Mouse (Mus musculus): ENCODE measurements at regions not wholly inside any gene's neighbourhood (a gene's known extent, or its start where the extent isn't known, plus 50 kb on each side); places are given as distances from the start of the nearest gene placed in this dataset.

GRCm38 (mm10) chr1:159135301-159135700, 96.8 kb upstream of the Cop1 start:
- Histone ChIP-seq H3K9me3 (ENCODE audit: low read length) (no peaks in the 10 kb centered on the region), H3K27me3 (replicated peaks; ENCODE audit: insufficient read depth, low read length) (no peaks in the 10 kb centered on the region), H3K4me1 (ENCODE audit: insufficient read depth, low read depth, low read length) (no peaks in the 10 kb centered on the region), H3K4me3 (ENCODE audit: low read depth, low read length) (no peak overlapping the region), H3K9ac (replicated peaks; ENCODE audit: low read depth) (no peak overlapping the region), H3K36me3 (ENCODE audit: insufficient read depth, low read length) (no peaks in the 10 kb centered on the region), H3K27ac (ENCODE audit: low read length) (no peak overlapping the region), H3K4me2 (replicated peaks; ENCODE audit: low read depth, low read length) (no peak overlapping the region)
- DNase-seq (ENCODE audit: low spot score): peak; percentile 83
- WGBS: 7% methylated on average over 10 of the region's 10 CpGs
- TF ChIP-seq CTCF (IDR thresholded peaks at IDR 0.05) (peak; percentile 91), EP300 (IDR thresholded peaks at IDR 0.05) (no peak)
- peak; percentile 60 for ATAC-seq

DNA sequence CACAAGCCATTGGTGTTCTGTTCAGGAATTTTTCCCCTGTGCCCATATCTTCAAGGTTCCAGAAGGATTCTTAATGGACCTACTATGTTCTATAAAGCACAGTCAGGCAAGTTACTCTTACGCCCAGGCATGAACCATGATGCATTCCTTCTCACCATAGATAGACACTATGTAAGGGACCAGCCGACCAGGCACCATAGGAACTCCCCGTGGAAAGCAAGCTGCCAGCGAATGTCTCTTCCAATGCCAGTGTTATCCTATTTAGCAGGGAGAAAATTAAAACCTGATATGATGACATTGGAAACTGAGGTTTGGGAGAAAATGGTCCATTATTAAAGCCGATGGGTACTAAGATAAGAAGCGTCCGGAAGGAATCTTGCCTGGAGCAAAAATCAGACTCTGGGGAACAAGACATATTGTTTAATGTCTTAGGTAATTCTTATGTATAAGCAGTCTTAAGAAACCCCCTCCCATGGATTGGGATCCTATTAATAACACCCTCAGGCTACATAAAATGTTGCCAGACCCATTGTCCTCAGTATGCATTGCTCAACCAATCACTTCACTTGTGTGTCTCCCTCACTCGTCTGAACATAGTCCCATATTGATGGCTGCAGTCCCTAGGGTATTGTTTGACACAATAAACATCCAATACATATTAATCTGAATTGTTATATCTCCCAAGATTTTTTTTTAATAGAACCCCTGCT, 84.2 kb upstream of the Cop1 start:
- Histone ChIP-seq H3K36me3 (ENCODE audit: insufficient read depth, low read length) (no peaks in the 10 kb centered on the region), H3K27me3 (replicated peaks; ENCODE audit: insufficient read depth, low read length) (no peaks in the 10 kb centered on the region), H3K4me3 (ENCODE audit: low read depth, low read length) (no peak overlapping the region), H3K4me1 (ENCODE audit: insufficient read depth, low read depth, low read length) (no peaks in the 10 kb centered on the region), H3K9me3 (ENCODE audit: low read length) (no peaks in the 10 kb centered on the region), H3K9ac (replicated peaks; ENCODE audit: low read depth) (no peak overlapping the region), H3K27ac (ENCODE audit: low read length) (no peak overlapping the region), H3K4me2 (replicated peaks; ENCODE audit: low read depth, low read length) (no peak overlapping the region)
- TF ChIP-seq CTCF (IDR thresholded peaks at IDR 0.05): no peak
- no peak for TF ChIP-seq EP300 (IDR thresholded peaks at IDR 0.05)
- DNase-seq (ENCODE audit: low spot score) (no peak), ATAC-seq (no peak)
- 89% methylated on average over 8 of the region's 8 CpGs for WGBS

DNA sequence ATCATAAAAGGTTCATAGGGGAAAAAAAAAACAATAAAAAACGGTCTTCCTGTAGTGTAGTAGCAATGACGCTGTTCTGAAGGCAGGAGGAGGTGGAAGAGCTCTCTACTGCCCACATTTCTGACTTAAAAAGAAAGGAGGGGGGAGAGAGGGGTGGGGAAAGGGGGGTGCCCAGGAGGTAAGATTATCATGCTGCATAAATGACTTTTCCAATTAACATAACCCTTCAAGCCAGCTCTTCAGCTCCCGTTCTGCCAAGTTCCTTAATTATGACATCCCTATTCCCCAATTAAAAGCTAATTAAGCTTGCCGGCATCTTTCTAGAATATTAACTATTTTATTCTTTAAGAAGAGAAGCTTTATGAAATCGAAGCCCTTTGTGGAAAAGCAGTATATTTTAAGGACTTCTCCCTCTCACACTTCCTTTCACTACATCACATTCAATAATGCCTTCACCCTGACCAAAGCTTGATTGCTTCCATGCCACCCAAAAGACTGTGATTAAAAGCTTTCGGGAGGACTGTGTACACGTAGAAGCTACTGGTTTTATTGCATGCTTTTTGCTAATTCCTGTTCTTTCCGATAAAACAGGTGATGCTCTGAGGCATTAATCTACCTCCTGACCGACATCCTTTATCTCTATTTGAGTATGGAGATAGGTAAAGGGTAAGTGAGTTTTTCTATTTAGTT, 83.5 kb upstream of the Cop1 start:
- WGBS: 75% methylated on average over 9 of the region's 9 CpGs
- ATAC-seq (no peak), DNase-seq (ENCODE audit: low spot score) (no peak)

DNA sequence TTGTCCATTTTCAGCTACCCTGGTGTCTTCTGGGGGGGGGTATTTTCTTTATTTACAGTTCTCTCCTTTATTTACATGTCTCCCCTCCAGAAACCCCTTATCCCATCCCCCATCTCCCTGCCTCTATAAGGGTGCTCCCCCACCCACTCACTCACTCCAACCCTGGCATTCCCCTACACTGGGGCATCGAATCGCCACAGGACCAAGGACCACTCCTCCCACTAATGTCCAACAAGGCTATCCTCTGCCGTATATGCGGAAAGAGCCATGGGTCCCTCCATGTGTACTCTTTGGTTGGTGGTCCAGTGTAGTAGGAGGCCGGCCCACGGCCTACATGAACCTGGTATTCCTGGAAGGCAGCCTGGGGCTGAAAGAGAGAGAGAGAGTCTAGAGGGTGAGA, 82.9 kb upstream of the Cop1 start:
- Histone ChIP-seq H3K9ac (replicated peaks; ENCODE audit: low read depth) (no peak overlapping the region), H3K4me2 (replicated peaks; ENCODE audit: low read depth, low read length) (no peak overlapping the region), H3K9me3 (ENCODE audit: low read length) (no peaks in the 10 kb centered on the region), H3K4me1 (ENCODE audit: insufficient read depth, low read depth, low read length) (no peaks in the 10 kb centered on the region), H3K36me3 (ENCODE audit: insufficient read depth, low read length) (no peaks in the 10 kb centered on the region), H3K27ac (ENCODE audit: low read length) (no peak overlapping the region), H3K27me3 (replicated peaks; ENCODE audit: insufficient read depth, low read length) (no peaks in the 10 kb centered on the region), H3K4me3 (ENCODE audit: low read depth, low read length) (no peak overlapping the region)
- DNase-seq (ENCODE audit: low spot score): no peak
- ATAC-seq: no peak
- WGBS: 83% methylated on average over 6 of the region's 6 CpGs
- TF ChIP-seq EP300 (IDR thresholded peaks at IDR 0.05) (no peak), CTCF (IDR thresholded peaks at IDR 0.05) (no peak)

More for the DNA sequence above, 83.5 kb upstream of the Cop1 start:
- no peak overlapping the region for H3K4me3 ChIP-seq (ENCODE audit: low read depth, low read length)
- H3K9me3 ChIP-seq (ENCODE audit: low read length): no peaks in the 10 kb centered on the region
- H3K4me1 ChIP-seq (ENCODE audit: insufficient read depth, low read depth, low read length): no peaks in the 10 kb centered on the region
- H3K27me3 ChIP-seq (replicated peaks; ENCODE audit: insufficient read depth, low read length): no peaks in the 10 kb centered on the region
- no peak overlapping the region for H3K27ac ChIP-seq (ENCODE audit: low read length)
- TF ChIP-seq CTCF (IDR thresholded peaks at IDR 0.05) (no peak), EP300 (IDR thresholded peaks at IDR 0.05) (no peak)
- H3K9ac ChIP-seq (replicated peaks; ENCODE audit: low read depth): no peak overlapping the region
- no peak overlapping the region for H3K4me2 ChIP-seq (replicated peaks; ENCODE audit: low read depth, low read length)
- no peaks in the 10 kb centered on the region for H3K36me3 ChIP-seq (ENCODE audit: insufficient read depth, low read length)

- DNase-seq (ENCODE audit: low spot score): no peak
- no peak overlapping the region for H3K4me2 ChIP-seq (replicated peaks; ENCODE audit: low read depth, low read length)
- no peak for ATAC-seq
- WGBS: 51% methylated on average over 5 of the region's 6 CpGs
- no peak overlapping the region for H3K9ac ChIP-seq (replicated peaks; ENCODE audit: low read depth)
- no peaks in the 10 kb centered on the region for H3K36me3 ChIP-seq (ENCODE audit: insufficient read depth, low read length)
- no peaks in the 10 kb centered on the region for H3K4me1 ChIP-seq (ENCODE audit: insufficient read depth, low read depth, low read length)
- H3K4me3 ChIP-seq (ENCODE audit: low read depth, low read length): no peak overlapping the region
- TF ChIP-seq CTCF (IDR thresholded peaks at IDR 0.05) (no peak), EP300 (IDR thresholded peaks at IDR 0.05) (no peak)
- H3K27me3 ChIP-seq (replicated peaks; ENCODE audit: insufficient read depth, low read length): no peaks in the 10 kb centered on the region
- H3K27ac ChIP-seq (ENCODE audit: low read length): no peak overlapping the region
- no peaks in the 10 kb centered on the region for H3K9me3 ChIP-seq (ENCODE audit: low read length)
These were observed 82.4 kb upstream of the Cop1 start for GRCm38 (mm10) chr1:159149721-159150120.

GRCm38 (mm10) chr1:159150351-159150750, 81.8 kb upstream of the Cop1 start:
- no peaks in the 10 kb centered on the region for H3K4me1 ChIP-seq (ENCODE audit: insufficient read depth, low read depth, low read length)
- DNase-seq (ENCODE audit: low spot score) (no peak), ATAC-seq (no peak)
- no peak overlapping the region for H3K4me2 ChIP-seq (replicated peaks; ENCODE audit: low read depth, low read length)
- TF ChIP-seq EP300 (IDR thresholded peaks at IDR 0.05) (no peak), CTCF (IDR thresholded peaks at IDR 0.05) (no peak)
- 48% methylated on average over 5 of the region's 5 CpGs for WGBS
- H3K36me3 ChIP-seq (ENCODE audit: insufficient read depth, low read length): no peaks in the 10 kb centered on the region
- no peak overlapping the region for H3K27ac ChIP-seq (ENCODE audit: low read length)
- H3K9me3 ChIP-seq (ENCODE audit: low read length): no peaks in the 10 kb centered on the region
- H3K27me3 ChIP-seq (replicated peaks; ENCODE audit: insufficient read depth, low read length): no peaks in the 10 kb centered on the region
- no peak overlapping the region for H3K4me3 ChIP-seq (ENCODE audit: low read depth, low read length)
- H3K9ac ChIP-seq (replicated peaks; ENCODE audit: low read depth): no peak overlapping the region
